Mouse (Mus musculus) R1 (cell line): ENCODE data around the gene Amz1.
A peak's percentile ranks its signal among the peaks of the same experiment; 100 is the strongest.

Experiments used
- DNase-seq: peaks from one replicate; pipeline ENCODE4 v3.0.0-alpha.2; 2018; ENCODE audit warnings: low read depth, low spot score

Amz1 gene

GRCm38 (mm10) chr5:140723822-140724221 is at the start of gene Amz1:
Amz1 (plus strand) TSS chr5:140724127.
- DNase-seq: no peak

GRCm38 (mm10) chr5:140675079-140675478 is 48.8 kb upstream of the Amz1 start:
- no peak for DNase-seq

DNA sequence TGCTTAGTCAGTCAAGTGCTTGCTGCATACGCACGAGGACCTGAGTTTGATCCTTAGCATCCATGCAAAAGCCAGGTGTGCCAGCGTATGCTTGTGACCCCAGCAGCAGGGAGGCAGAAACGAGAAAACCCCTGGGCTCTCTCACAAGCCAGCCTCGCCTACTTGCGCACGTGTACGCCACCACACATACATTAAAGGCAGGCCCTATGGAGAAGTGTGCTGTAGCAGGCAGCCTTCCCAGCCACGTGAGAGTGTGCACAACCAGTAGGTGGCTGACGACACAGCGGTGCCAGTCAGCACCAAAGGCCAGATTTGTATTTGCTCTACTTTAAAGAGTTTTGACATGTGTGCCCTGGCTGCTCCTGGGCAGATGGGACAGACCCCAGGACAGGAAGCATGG is 48.3 kb upstream of the Amz1 start:
- DNase-seq: no peak

GRCm38 (mm10) chr5:140677137-140677536 is 46.8 kb upstream of the Amz1 start:
- DNase-seq: no peak

- no peak for DNase-seq
Observed at GRCm38 (mm10) chr5:140680051-140680450, 43.9 kb upstream of the Amz1 start.

- no peak for DNase-seq
Observed at GRCm38 (mm10) chr5:140680950-140681349, 43.0 kb upstream of the Amz1 start.

DNA sequence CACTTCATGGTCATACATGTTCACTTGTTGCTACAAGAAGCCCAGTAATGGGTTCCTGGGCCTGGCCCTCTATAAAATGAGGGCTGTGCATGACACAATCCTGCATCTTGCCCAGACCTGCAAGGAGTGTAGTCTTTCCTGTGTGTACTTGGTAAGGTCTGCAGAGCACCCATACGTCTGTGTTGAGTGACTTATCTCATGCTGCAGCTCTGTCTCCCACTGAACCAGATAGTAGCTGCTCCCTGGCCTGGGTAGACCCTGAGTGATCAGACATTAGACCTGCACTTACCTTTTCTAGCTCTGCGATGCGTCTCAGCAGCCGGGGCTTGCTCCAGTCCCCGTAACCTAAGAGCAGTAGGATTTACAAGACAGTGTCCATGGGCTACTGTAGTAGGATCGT is 41.8 kb upstream of the Amz1 start:
- no peak for DNase-seq

DNA sequence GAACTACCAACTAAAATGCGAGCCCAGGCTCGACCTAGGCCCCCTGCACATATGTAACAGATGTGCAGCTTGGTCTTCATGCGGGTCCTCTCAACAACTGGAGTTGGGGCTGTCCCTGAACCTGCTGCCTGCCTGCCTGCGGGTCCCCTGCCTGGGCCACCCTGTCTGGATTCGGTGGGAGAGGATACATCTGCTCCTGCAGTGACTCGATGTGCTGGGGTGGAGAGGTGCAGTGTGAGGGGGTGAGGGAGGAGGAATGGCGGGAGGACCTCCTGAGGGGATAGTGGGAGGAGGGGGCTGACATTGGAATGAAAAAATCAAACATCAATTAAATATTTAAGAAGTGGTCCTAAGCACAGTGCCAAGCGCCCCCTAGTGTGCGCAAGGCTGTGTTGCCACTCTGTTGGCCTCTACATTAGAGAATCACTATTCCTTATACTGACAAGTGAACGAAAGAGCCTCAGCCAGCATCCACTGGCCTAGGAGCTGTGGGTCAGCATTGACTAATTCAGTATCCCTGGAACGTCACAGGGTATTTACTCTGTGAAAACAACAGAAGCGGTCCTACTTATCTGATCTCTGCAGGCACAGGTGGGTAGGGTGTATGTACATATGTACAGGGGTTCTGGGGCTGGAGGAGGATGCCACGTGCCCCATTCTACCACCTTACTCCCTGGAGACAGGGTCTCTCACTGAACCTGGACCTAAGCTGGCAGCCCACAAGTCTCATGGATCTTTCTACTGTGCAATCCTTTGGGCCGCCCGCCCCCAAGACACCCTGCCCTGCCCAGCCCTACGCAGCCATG is 39.4 kb upstream of the Amz1 start:
- DNase-seq: peak; percentile 46

GRCm38 (mm10) chr5:140688434-140688833 is 35.5 kb upstream of the Amz1 start:
- DNase-seq: no peak

DNA sequence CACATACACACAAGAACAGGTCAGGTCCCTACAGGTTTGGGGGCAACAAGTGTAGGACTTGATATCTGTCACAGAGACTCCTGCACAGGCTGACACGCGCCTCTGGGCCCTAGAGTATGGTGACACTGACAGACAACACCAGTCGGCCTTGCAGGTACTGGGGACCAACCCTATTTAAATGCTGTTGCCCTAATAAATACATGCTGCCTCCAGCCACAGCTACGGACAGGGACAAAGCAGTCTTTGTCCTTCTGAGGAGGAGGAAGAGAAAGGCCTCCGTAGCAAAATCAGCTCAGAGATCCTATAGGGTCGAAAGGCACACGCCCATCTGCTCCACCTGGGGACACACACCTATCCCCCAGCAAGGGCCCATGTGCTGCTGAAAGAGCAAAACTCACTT is 27.9 kb upstream of the Amz1 start:
- no peak for DNase-seq

- DNase-seq: no peak
Observed at GRCm38 (mm10) chr5:140699776-140700175, 24.2 kb upstream of the Amz1 start.

GRCm38 (mm10) chr5:140701661-140702060 is 22.3 kb upstream of the Amz1 start:
- DNase-seq: peak; percentile 83

DNA sequence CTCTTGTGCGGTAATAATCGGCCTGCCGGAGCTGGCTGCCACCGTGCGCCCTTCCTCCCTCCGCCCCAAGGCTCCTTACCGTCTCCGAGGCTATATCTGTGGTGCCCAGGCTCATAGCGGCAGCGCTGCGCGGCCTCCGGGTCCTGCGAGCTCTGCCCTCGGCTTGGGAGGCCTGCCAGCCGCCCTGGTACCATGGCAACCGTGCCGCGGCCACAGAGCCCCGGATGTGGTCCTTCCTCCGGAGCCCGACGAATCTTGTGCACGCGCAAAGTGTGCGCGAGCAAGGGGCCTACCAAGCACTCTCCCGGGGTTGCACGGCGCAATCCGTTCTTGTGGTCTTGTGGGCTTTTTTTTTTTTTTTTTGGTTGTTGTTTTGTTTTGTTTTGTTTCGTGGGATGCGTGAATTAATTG is 21.8 kb upstream of the Amz1 start, which contains the start of gene Iqce:
Gene Iqce, minus strand, starts transcription at position 276 of the 411 bp plus-strand sequence.
- DNase-seq: peak; percentile 94

DNA sequence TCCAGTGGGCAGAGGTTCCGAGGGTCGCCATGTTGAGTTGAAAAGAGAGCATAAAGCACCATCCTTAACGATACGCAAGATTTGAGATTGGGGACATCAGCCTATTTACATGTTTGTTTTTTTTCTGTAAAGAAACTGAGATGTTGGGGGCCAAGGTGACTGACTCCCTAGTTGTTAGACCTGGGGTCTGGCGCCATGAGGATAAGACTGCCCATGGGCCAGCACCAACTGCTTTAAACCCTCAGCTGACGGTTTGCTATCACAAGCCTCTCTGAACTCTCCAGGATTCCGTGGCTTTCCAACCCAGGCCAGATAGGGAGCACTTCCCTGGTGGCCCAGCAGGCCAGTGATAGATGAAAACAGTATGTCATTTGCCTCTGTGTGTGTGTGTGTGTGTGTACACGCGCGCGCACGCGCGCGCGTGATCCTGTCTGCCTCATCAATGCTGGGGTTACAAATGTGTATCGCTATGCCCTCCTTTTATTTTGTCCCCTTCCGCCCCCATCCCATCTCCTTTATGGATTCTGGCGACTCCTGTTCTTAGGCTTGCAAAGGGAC is 21.2 kb upstream of the Amz1 start:
- DNase-seq: peak; percentile 32

DNA sequence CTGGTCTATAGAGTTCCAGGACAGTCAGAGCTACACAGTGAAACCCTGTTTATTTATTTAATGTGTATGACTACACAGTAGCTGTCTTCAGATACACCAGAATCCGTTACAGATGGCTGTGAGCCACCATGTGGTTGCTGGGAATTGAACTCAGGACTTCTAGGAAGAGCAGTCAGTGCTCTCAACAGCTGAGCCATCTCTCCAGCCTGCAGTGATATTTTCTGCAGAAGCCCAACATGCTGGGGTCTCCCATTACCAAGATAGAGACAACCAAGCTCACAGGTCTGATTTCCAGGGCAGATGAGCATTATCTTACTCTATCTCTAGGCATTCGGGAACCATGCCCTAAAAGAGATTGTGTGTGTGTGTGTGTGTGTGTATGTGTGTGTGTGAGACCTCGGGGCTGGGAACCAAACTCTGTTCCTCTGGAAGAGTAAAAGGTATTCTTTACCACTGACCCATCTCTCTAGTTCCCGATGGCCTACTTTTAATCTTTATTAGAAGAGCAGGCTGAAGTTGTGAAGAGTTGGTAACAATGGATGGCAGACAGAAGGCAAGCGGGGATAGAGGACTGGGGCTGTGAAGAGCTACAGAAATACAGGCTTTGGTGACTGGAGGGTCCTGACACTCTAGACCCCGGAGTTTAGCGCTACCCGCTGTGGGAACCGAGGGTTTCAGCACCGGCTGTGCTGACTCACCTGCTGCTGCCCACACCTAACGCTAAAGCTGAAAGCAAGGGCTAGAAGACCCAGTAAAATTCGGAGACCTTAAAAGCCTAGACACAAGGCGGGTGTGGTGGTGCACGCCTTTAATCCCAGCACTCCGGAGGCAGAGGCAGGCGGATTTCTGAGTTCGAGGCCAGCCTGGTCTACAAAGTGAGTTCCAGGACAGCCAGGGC is 20.2 kb upstream of the Amz1 start:
- DNase-seq: peak; percentile 49

DNA sequence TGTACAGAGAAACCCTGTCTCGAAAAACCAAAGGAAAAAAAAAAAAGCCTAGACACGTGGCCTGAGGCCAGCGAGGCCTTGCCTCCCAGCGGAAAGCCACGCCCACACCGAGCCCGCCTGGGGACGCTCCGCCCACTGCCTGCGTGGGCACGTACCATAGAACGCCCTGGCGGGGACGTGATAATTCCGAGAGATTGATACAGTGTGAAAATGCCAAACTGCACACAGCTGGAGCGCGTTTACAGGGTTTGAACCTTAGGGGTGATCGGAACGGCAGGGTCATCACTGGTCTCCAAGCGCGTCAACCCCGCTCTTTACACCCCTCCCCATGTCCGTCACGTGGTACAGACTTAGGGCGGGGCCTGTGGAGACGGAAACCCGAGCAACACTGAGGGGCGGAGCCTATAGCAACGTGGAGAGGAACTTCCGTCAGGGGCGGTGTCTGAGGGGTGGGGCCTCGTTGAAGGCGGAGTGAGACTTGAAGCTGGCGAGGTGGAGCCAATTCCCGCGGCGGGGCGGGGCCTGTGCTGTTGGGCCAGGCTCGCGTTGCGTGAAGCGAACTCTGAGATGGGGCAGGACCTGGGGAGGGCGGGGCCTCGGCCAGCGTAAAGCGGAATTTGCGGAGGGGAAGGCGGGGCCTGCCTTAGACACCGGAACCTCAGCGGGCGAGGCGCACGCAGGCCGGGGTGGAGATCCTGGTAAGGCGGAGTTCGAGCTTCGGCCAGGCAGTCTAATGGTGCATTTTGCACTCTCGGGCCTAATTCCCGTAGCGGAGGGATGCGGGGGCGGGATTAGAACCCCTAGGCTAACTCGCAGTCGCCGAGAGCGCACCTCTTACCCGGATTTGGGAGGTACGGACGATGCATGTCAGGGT is 19.3 kb upstream of the Amz1 start, which contains the start of gene Brat1:
Gene Brat1, plus strand, starts transcription at position 634 of the 874 bp plus-strand sequence.
- peak; percentile 99 for DNase-seq

DNA sequence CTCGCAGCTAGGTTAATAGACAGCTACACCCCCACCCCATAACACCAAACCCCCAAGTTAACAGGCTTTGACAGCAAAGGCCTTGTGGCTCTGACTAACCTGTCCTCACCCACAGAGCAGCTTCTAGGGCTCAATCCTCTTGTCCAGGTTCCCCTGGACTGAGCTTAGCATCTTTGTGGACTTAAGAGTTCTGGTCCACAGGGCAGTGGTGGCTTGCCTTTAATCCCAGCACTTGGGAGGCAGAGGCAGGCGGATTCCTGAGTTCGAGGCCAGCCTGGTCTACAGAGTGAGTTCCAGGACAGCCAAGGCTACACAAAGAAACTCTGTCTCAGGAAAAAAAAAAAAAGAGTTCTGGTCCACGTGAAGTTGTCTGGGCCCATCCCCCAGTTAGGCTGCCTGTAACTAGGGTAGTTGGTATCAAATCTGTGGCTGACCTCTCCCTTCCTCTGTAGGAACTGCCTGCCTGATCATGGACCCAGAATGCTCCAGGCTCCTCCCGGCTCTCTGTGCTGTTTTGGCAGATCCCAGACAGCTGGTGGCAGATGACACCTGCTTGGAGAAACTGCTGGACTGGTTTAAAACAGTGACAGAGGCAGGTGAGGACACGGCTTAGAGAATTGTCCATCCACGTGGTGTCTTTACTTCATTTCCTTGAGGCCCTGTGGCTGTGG is 18.3 kb upstream of the Amz1 start:
- no peak for DNase-seq

DNA sequence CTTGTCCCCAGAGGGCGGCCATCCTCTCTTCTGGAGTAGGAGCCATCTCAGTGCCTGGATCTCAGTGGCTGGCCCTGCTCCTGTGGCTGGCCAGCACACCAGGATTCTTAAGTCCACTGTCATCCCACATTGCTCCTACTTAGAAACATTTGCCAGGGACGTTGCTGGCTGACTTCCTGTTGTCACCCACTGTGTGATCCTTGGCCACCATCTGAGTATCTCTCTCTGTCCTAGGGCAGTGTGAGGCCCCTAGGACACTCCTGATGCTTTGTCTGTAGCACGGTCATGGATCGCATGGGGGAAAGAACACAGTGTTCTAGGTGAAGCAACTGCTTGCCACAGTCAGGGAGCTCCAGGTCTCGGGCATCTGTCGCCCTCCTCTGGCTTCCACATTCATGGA is 13.6 kb upstream of the Amz1 start:
- no peak for DNase-seq

DNA sequence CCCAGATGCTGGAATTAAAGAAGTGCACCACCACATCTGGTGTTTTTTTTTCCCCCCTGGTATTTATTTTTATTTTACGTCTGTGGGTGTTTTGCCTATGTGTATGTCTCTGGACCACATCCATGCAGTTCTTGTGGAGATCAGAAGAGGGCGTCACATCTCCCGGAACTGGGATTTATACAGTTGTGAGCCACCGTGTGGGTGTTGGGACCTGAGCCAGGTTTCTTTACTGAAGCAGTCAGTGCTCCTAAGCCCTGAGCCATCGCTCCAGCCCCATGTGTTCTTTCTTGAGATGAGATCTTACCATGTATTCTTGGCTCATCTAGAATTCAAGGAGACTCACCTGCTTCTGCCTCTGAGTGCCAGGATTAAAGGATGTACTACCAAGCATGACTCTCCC is 12.9 kb upstream of the Amz1 start:
- DNase-seq: no peak

DNA sequence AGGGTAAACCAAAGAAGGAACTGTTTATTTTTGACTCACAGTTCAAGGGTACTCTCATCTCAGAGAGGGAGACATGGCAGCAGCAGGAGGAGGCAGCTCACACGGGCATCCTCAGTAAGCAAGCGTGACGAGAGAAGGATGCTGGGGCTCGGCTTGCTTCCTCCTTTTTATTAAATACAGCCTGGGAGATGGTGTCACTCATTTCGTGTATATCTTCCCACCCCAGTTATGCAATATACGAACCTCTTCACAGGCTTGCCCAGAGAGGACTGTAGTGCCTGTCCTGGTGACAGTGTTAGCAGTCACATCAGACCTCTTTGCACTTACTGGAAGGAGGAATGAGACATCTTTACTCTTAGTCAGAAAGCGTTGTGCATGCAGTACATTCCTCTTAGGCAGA is 3.2 kb upstream of the Amz1 start:
- no peak for DNase-seq

GRCm38 (mm10) chr5:140722121-140722520 is 1.8 kb upstream of the Amz1 start:
- no peak for DNase-seq
